Mouse (Mus musculus): ENCODE data around the gene Ccl26. TPM values are rescaled to one million over a fixed set of nuclear protein-coding genes. Genes with fewer than 3 reads are reported as not detected.

Ccl26 gene
- polyA plus RNA-seq, 3 experiments from 2014 or later, result not detected

- peak; percentile 90 for ATAC-seq
Measured at GRCm38 (mm10) chr5:135537326-135537725, 26.0 kb downstream of the Ccl26 start.

DNA sequence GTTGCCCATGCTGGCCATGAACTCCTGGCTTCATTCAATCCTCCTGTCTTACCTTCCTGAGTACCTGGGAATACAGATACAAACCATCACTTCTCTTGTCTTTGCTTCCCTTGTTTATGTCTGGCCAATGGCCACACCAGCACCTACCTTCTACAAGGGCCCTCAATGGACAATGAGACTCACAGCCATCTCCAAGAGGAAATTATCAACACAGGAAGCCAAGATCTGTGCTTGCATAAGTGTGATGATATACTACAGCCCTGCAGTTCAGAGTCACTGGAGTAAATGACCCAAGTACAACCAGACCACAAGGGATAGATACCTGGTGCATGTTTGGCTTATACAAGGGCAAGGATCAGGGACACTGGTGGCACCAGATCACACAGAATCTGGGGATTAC is 27.5 kb downstream of the Ccl26 start:
- no peak for ATAC-seq

- ATAC-seq, result no peak
Measured at GRCm38 (mm10) chr5:135533431-135533830, 29.9 kb downstream of the Ccl26 start.

- ATAC-seq, result no peak
Measured at GRCm38 (mm10) chr5:135531306-135531845, 32.0 kb downstream of the Ccl26 start.

- ATAC-seq, result no peak
Measured at GRCm38 (mm10) chr5:135529964-135530363, 33.4 kb downstream of the Ccl26 start.

DNA sequence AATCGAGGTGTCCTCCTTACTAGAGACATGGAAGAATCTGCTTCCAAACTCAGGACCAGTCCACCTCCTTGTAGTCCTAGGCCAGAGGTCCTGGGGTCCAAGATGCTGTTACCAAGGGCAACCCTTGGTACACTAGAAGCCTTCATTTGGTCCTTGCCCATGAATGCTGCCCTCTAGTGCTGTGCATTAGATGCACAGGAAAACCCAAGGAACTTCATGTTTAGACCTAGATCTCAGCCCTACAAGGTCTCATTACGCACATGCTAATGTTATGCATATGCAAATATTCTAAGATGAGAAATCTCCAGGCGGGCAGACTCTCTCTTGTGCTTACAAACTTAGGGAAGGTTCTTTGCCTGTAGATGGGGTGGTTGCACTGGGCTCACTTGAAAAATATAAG is 34.1 kb downstream of the Ccl26 start:
- ATAC-seq, result no peak

DNA sequence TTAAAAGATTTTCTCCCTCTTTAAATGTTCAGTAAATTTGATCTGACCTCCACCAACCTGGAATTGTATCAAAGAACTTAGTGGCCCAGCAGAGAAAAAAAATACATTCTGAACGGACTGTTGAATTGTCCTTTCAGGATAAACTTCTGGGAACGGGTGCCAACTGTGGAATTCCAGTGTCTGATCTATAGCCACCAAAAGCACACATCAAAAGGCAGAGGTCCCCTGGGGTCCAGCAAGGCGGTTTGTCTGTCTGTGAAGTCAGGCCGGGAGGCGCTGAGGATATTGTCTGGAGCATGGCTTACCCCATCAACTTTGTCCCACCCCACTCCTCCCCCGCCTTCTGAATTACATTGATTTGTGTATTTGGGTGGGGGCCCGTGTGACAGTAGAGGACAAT is 35.4 kb downstream of the Ccl26 start:
- no peak for ATAC-seq

GRCm38 (mm10) chr5:135524660-135525560 is 38.5 kb downstream of the Ccl26 start:
- ATAC-seq, result no peak

DNA sequence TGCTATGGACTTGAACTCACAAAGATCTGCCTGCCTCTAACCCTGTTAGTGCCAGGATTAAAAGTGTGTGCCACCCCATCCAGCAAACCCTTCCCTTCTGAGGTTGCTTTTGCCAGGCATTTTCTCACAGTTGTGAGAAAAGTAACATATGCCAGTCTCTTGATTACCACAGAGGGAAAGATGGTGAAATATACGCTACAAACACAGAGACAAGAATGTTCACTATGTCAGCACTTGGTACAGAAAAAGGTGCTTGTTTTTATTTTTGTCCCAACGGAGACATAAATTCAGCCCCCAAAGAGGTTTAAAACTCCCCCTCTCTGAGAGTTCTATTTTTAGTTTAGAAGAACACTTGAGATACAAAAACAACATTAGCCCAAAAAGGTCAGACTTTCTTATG is 39.3 kb downstream of the Ccl26 start:
- ATAC-seq, result no peak

GRCm38 (mm10) chr5:135522111-135522722 is 41.2 kb downstream of the Ccl26 start:
- ATAC-seq, result no peak

DNA sequence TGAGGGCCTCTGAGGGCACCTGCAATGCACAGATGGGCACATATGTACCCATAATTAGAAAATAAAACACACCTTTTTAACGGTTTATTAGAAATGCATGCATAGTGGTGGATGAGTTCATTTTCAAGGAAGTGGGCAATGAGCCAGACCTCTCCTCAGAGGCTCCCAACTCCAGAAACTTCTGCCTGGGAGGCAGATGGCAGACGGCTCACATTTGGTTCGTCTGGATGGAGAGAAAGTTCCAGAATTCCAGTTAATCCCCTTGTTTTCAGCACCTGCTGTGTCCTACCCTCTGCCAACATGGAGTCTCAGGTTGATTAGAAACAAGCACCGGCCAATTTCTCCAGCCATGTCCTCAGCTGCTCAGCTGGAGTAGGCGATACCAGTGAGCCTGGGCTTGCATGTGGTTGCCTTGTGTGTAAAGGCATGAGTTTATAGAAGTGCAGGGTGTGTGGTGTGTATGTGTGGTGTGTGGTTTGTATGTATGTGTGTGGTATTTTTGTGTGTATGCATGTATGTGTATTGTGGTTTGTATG is 46.0 kb downstream of the Ccl26 start:
- ATAC-seq, result no peak

DNA sequence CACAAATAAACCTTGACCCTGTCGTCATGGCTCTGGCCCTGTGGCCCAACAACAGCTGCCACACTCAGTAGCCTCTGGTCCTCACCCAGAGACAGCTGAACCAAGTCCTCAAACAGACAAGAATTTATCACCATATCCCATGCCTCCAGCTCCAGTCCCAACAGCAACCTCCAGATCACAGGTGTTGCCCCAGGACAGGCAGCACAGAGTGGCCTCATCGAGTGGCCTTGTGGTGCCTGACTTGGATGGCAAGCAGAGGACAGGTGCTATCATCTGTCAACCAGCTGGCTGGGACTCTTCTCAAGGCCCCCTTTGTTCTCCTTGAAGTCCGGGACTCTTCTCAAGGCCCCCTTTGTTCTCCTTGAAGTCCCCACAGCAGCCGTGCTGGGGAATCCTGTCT is 50.2 kb downstream of the Ccl26 start:
- ATAC-seq, result no peak

- ATAC-seq, result no peak
Measured at GRCm38 (mm10) chr5:135511105-135511504, 52.3 kb downstream of the Ccl26 start.

Other genes with a start within 250 kb of the Ccl26 start
- not detected for gene Fkbp6, start 213.5 kb downstream of the Ccl26 start, polyA plus RNA-seq (2017; shearing (Covaris generic))
- gene Trim50, start 210.3 kb downstream of the Ccl26 start, polyA plus RNA-seq (2017; shearing (Covaris generic)), result not detected
- gene Nsun5, start 193.6 kb downstream of the Ccl26 start, polyA plus RNA-seq (2017; shearing (Covaris generic)), result 10 to 100 TPM; 21.8 to 28.0 (median 23.3) TPM
- 10 to 100 TPM; 13.2 to 18.7 (median 13.7) TPM for gene Pom121, start 169.0 kb downstream of the Ccl26 start, polyA plus RNA-seq (2017; shearing (Covaris generic))
- gene Hip1, start 18.4 kb downstream of the Ccl26 start, polyA plus RNA-seq (2017; shearing (Covaris generic)), result 10 to 100 TPM in 1 of 3 experiments, 1 to 10 TPM in 2; 5.2 to 45.4 (median 6.7) TPM
- not detected for gene Ccl24, start 9.5 kb upstream of the Ccl26 start, polyA plus RNA-seq (2017; shearing (Covaris generic))
- gene Rhbdd2, start 69.0 kb upstream of the Ccl26 start, polyA plus RNA-seq (2017; shearing (Covaris generic)), result 10 to 100 TPM; 17.8 to 27.3 (median 26.2) TPM
- gene Por, start 106.5 kb upstream of the Ccl26 start, polyA plus RNA-seq (2017; shearing (Covaris generic)), result 10 to 100 TPM; 21.7 to 30.1 (median 25.1) TPM
- 10 to 100 TPM; 31.4 to 58.5 (median 39.4) TPM for gene Tmem120a, start 180.9 kb upstream of the Ccl26 start, polyA plus RNA-seq (2017; shearing (Covaris generic))
- 1 to 10 TPM in 1 of 3 experiments, under 1 TPM in 1, not detected in 1; 0.68 to 2.6 TPM for gene Styxl1, start 214.8 kb upstream of the Ccl26 start, polyA plus RNA-seq (2017; shearing (Covaris generic))
- 100 to 1,000 TPM; 604 to 659 (median 643) TPM for gene Mdh2, start 214.9 kb upstream of the Ccl26 start, polyA plus RNA-seq (2017; shearing (Covaris generic))
- gene Srrm3, start 243.3 kb upstream of the Ccl26 start, polyA plus RNA-seq (2017; shearing (Covaris generic)), result not detected